Mouse (Mus musculus): Measurements from ENCODE around the gene Pkp4.

GRCm38 (mm10) chr2:59186122-59186521, 25.5 kb downstream of the Pkp4 start:
- TF ChIP-seq CTCF (IDR thresholded peaks at IDR 0.05; ENCODE audit: low read depth) = no peak
- no peak for TF ChIP-seq EP300 (IDR thresholded peaks at IDR 0.05; ENCODE audit: low read depth)
